Mouse (Mus musculus) E14TG2a.4 (cell line): ENCODE measurements around the gene Cacna1d.

Source experiments
- CTCF ChIP-seq: conservative IDR thresholded peaks from 2 replicates; pipeline ENCODE4 v1.5.1; 2014; ENCODE audit warnings: low read length
- NANOG ChIP-seq: IDR thresholded peaks from 2 replicates; pipeline ENCODE4 v1.6.1; 2014; ENCODE audit warnings: borderline replicate concordance, low read length, mixed read lengths
- POU5F1 ChIP-seq: IDR thresholded peaks from 2 replicates; pipeline ENCODE4 v1.6.1; 2014; ENCODE audit warnings: low read length, borderline replicate concordance

DNA sequence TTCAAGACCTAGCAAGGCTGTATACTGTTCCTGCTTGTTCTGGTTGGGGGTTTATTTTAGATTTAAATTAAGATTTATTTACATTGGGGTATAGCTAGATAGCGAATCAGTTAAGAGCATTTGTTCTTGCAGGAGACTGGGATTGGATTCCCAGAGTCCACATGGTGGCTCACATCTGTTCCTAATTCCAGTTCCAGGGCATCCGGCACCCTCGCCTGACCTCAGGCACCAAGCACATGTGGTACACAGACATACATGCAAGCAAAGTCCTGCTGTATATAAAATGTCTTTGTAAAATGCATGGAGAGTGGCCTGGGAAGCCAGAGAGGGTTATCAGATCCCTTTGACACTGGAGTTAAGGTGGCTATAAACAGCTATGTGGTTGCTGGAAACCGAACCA, 496.3 kb downstream of the Cacna1d start:
- TF ChIP-seq CTCF (no peak), NANOG (no peak), POU5F1 (no peak)
